Comparison of ENCODE assay signal across 10 mouse cellular contexts in genomic region chr15:80010182-80010558, GRCm38 (mm10). TPM values are rescaled to one million over a fixed set of nuclear protein-coding genes. Genes with fewer than 3 reads are reported as not detected.
DNase-seq lines count a peak whose midpoint lies in the region; ATAC-seq and TF ChIP-seq lines count a peak whose summit lies in the region.
"Had no signal": no experiment of that assay in that cellular context is flagged by ENCODE, and none has a peak within 500 bp of the region (broad histone marks: within the 10 kb centered on the region; RNA-seq: fewer than 3 reads in every experiment).

No protein-coding gene starts in this region.

- intact Hi-C loops in left cerebral cortex, postnatal 14 days (cut with DNase I): loop anchor here (5.0 kb wide), 1 partner anchor 67 kb away; no protein-coding TSS in a partner anchor

- H3K4me3 ChIP-seq in heart, postnatal 0 days (ENCODE audit: low read depth, low read length): peak overlapping the region; percentile 56
- no peak overlapping the region for H3K4me3 ChIP-seq in heart, embryonic 12.5 days
- H3K4me3 ChIP-seq in liver, postnatal 0 days (ENCODE audit: low read depth, low read length): no peak overlapping the region
- H3K4me3 ChIP-seq: erythroblast, embryonic 14.5 days; liver, embryonic 15.5 days had no signal

- no peak overlapping the region for H3K27ac ChIP-seq in heart, postnatal 0 days (ENCODE audit: low read depth)
- no peak overlapping the region for H3K27ac ChIP-seq in heart, embryonic 12.5 days (ENCODE audit: poor library complexity, severe bottlenecking)
- no peak overlapping the region for H3K27ac ChIP-seq in liver, postnatal 0 days (ENCODE audit: low read depth)
- H3K27ac ChIP-seq: liver, embryonic 15.5 days had no signal

- H3K4me2 ChIP-seq in heart, postnatal 0 days (ENCODE audit: low read depth, low read length): peak overlapping the region; percentile 81
- H3K4me2 ChIP-seq in heart, embryonic 12.5 days: no peak overlapping the region
- H3K4me2 ChIP-seq in liver, postnatal 0 days (ENCODE audit: low read depth, low read length): no peak overlapping the region
- H3K4me2 ChIP-seq: liver, embryonic 15.5 days had no signal

- no peak for DNase-seq in heart, postnatal 0 days (ENCODE audit: low spot score)
- DNase-seq in NIH3T3 (ENCODE audit: low read depth): peak; percentile 48
- peak; percentile 72 to 79 for DNase-seq in gastrocnemius, adult 8-10 months (ENCODE audit: low spot score in 2 of 2)
- DNase-seq in left cerebral cortex, postnatal 14 days (ENCODE audit: low spot score in 2 of 2): peak; percentile 77 to 89
- DNase-seq in liver, postnatal 0 days: no peak
- no peak for DNase-seq in urinary bladder, postnatal 4 days (ENCODE audit: low spot score in 2 of 2)

- peaks cover 40% of the 10 kb centered on the region for H3K27me3 ChIP-seq in heart, postnatal 0 days (ENCODE audit: control insufficient read depth, insufficient read depth, low read length)
- peaks cover 62% of the 10 kb centered on the region for H3K27me3 ChIP-seq in heart, embryonic 12.5 days (replicated peaks)
- H3K27me3 ChIP-seq in liver, postnatal 0 days (ENCODE audit: insufficient read depth, low read length): peaks cover 44% of the 10 kb centered on the region

- peaks cover 36% of the 10 kb centered on the region for H3K4me1 ChIP-seq in heart, postnatal 0 days (ENCODE audit: control insufficient read depth, insufficient read depth)
- peaks cover 55% of the 10 kb centered on the region for H3K4me1 ChIP-seq in heart, embryonic 12.5 days (replicated peaks)
- H3K4me1 ChIP-seq in liver, postnatal 0 days (ENCODE audit: insufficient read depth): peaks cover 14% of the 10 kb centered on the region

- ATAC-seq in heart, postnatal 0 days (ENCODE audit: insufficient read depth, low read depth): no peak
- no peak for ATAC-seq in heart, embryonic 12.5 days (ENCODE audit: insufficient number of reproducible peaks, low FRiP score)
- no peak for ATAC-seq in liver, postnatal 0 days
- ATAC-seq in monocyte, adult 5-6 weeks (replicated peaks; ENCODE audit: insufficient number of reproducible peaks, low FRiP score, low TSS enrichment, poor library complexity, severe bottlenecking): no peak

- H3K9ac ChIP-seq in heart, postnatal 0 days (replicated peaks; ENCODE audit: low read depth, low read length): no peak overlapping the region
- no peak overlapping the region for H3K9ac ChIP-seq in heart, embryonic 12.5 days
- H3K9ac ChIP-seq in liver, postnatal 0 days (replicated peaks): no peak overlapping the region
- H3K9ac ChIP-seq: liver, embryonic 15.5 days had no signal

- no peak for TF ChIP-seq CTCF in heart, postnatal 0 days (IDR thresholded peaks at IDR 0.05; ENCODE audit: low read depth)
- no peak for TF ChIP-seq CTCF in liver, postnatal 0 days (IDR thresholded peaks at IDR 0.05; ENCODE audit: low read depth)

- H3K9me3 ChIP-seq in heart, postnatal 0 days (replicated peaks; ENCODE audit: control insufficient read depth, low read length): no peaks in the 10 kb centered on the region
- H3K9me3 ChIP-seq in heart, embryonic 12.5 days (replicated peaks): no peaks in the 10 kb centered on the region
- no peaks in the 10 kb centered on the region for H3K9me3 ChIP-seq in liver, postnatal 0 days (ENCODE audit: low read length)
- H3K9me3 ChIP-seq: liver, embryonic 15.5 days had no signal

- TF ChIP-seq EP300 in heart, postnatal 0 days (IDR thresholded peaks at IDR 0.05; ENCODE audit: low read depth): no peak
- no peak for TF ChIP-seq EP300 in liver, postnatal 0 days (IDR thresholded peaks at IDR 0.05; ENCODE audit: low read depth)

- WGBS in heart, postnatal 0 days: 28% methylated on average over 4 of the region's 7 CpGs
- 46% methylated on average over 7 of the region's 7 CpGs for WGBS in heart, embryonic 12.5 days
- WGBS in liver, postnatal 0 days (ENCODE audit: insufficient replicate concordance): 62% methylated on average over 7 of the region's 7 CpGs

- no peaks in the 10 kb centered on the region for H3K36me3 ChIP-seq in heart, postnatal 0 days (replicated peaks; ENCODE audit: control insufficient read depth, insufficient read depth, low read length)
- H3K36me3 ChIP-seq in heart, embryonic 12.5 days: no peaks in the 10 kb centered on the region
- no peaks in the 10 kb centered on the region for H3K36me3 ChIP-seq in liver, postnatal 0 days (replicated peaks; ENCODE audit: insufficient read depth, low read length)
- H3K36me3 ChIP-seq: liver, embryonic 15.5 days had no signal

RNA-seq across cellular contexts. Expression of gene Pdgfb, which starts 4.6 kb away (rescaled TPM):
- total RNA-seq in heart, postnatal 0 days (2014; rRNA removed; ENCODE audit: low replicate concordance): 32.2 and 33.7 TPM in 2 replicates
- polyA plus RNA-seq in heart, postnatal 0 days (2015; fragmentation: Nextera tagmentation; extraction: Ambion mirVana): 3.3 and 3.5 TPM in 2 replicates
- 1.7 and 2.3 TPM in 2 replicates for polyA plus RNA-seq in heart, embryonic 12.5 days (2016; fragmentation: Nextera tagmentation; extraction: Ambion mirVana)
- total RNA-seq in gastrocnemius, adult 8-10 months (2022): 10 to 100 TPM in 3 of 4 experiments, 1 to 10 TPM in 1; 8.3 to 16.9 (median 12.9) TPM
- total RNA-seq in left cerebral cortex, postnatal 14 days (2021): 10 to 100 TPM; 41.9 to 42.8 TPM
- polyA plus RNA-seq in liver, postnatal 0 days (2015; fragmentation: Nextera tagmentation; extraction: Ambion mirVana): 0.77 and 0.85 TPM in 2 replicates
- total RNA-seq in monocyte, adult 5-6 weeks (2017): 14.3 to 55.2 TPM (median 25.5 TPM) in 3 replicates

RNA-seq across cellular contexts. Expression of gene Cbx7, which starts 39.3 kb away (rescaled TPM):
- 0.50 and 2.1 TPM in 2 replicates for total RNA-seq in heart, postnatal 0 days (2014; rRNA removed; ENCODE audit: low replicate concordance)
- 0.82 and 1.0 TPM in 2 replicates for polyA plus RNA-seq in heart, postnatal 0 days (2015; fragmentation: Nextera tagmentation; extraction: Ambion mirVana)
- polyA plus RNA-seq in heart, embryonic 12.5 days (2016; fragmentation: Nextera tagmentation; extraction: Ambion mirVana): 1.4 and 1.7 TPM in 2 replicates
- 10 to 100 TPM; 19.1 to 26.4 (median 20.8) TPM for total RNA-seq in gastrocnemius, adult 8-10 months (2022)
- 10 to 100 TPM in 1 of 2 experiments, 1 to 10 TPM in 1; 9.9 to 11.9 TPM for total RNA-seq in left cerebral cortex, postnatal 14 days (2021)
- 1.0 and 1.2 TPM in 2 replicates for polyA plus RNA-seq in liver, postnatal 0 days (2015; fragmentation: Nextera tagmentation; extraction: Ambion mirVana)
- 17.8 to 33.8 TPM (median 17.9 TPM) in 3 replicates for total RNA-seq in monocyte, adult 5-6 weeks (2017)

Comparison
In these comparisons a context has a peak if more than half of its experiments do, and no peak if none do; other contexts are left out.
1. DNase-seq: peak in NIH3T3 (single experiment), gastrocnemius, adult 8-10 months (2 of 2) and left cerebral cortex, postnatal 14 days (2 of 2); none in heart, postnatal 0 days (single experiment), liver, postnatal 0 days (single experiment) and urinary bladder, postnatal 4 days (0 of 2).